Mouse (Mus musculus) stomach, embryonic 15.5 days (tissue): ENCODE measurements around the gene Jade1. TPM values are rescaled to one million over a fixed set of nuclear protein-coding genes. Genes with fewer than 3 reads are reported as not detected.

Experiments
- ATAC-seq: fragments of 200-750 bp; cut with Nextera tagmentation; 2 replicates; pipeline ENCODE4 v1.8.0; 2017; ENCODE audit warnings: low read depth, moderate number of reproducible peaks, moderate TSS enrichment; ENCODE audit not compliant: insufficient read depth, low FRiP score
- H3K27ac ChIP-seq: fragments of 300-500 bp; sonication (generic); 2 replicates; pipeline ENCODE4 v1.5.1; 2015; ENCODE audit warnings: mild to moderate bottlenecking, inconsistent platforms
- H3K27me3 ChIP-seq: fragments of 300-500 bp; sonication (generic); replicated peaks from 2 replicates; pipeline ENCODE4 v1.6.1; 2015; ENCODE audit warnings: inconsistent platforms
- H3K36me3 ChIP-seq: fragments of 300-500 bp; sonication (generic); 2 replicates; pipeline ENCODE4 v1.6.1; 2015; ENCODE audit warnings: inconsistent platforms
- H3K4me1 ChIP-seq: fragments of 300-500 bp; sonication (generic); 2 replicates; pipeline ENCODE4 v1.6.1; 2015; ENCODE audit warnings: inconsistent platforms
- H3K4me2 ChIP-seq: fragments of 300-500 bp; sonication (generic); 2 replicates; pipeline ENCODE4 v1.6.1; 2015; ENCODE audit warnings: mild to moderate bottlenecking, inconsistent platforms
- H3K4me3 ChIP-seq: fragments of 300-500 bp; sonication (generic); replicated peaks from 2 replicates; pipeline ENCODE4 v1.5.1; 2015; ENCODE audit warnings: inconsistent platforms
- H3K9ac ChIP-seq: fragments of 300-500 bp; sonication (generic); 2 replicates; pipeline ENCODE4 v1.6.1; 2015; ENCODE audit warnings: inconsistent platforms
- H3K9me3 ChIP-seq: fragments of 300-500 bp; sonication (generic); 2 replicates; pipeline ENCODE4 v1.6.1; 2016; ENCODE audit warnings: inconsistent platforms
- WGBS: fragments of 180-500 bp; shearing (Covaris S2); methylation state at CpG from one replicate; pipeline ENCODE4 v1.1.7; 2015; 5-methylcytosine and 5-hydroxymethylcytosine counted together
- polyA plus RNA-seq: library from polyadenylated mRNA; unstranded; fragments of >200 nt; fragmentation: Nextera tagmentation; extraction: Ambion mirVana; gene quantifications from 2 replicates; pipeline ENCODE4 v1.2.1, GENCODE M21; 2015

Jade1 gene
- polyA plus RNA-seq, 1 experiment from 2014 or later = 17.0 TPM

DNA sequence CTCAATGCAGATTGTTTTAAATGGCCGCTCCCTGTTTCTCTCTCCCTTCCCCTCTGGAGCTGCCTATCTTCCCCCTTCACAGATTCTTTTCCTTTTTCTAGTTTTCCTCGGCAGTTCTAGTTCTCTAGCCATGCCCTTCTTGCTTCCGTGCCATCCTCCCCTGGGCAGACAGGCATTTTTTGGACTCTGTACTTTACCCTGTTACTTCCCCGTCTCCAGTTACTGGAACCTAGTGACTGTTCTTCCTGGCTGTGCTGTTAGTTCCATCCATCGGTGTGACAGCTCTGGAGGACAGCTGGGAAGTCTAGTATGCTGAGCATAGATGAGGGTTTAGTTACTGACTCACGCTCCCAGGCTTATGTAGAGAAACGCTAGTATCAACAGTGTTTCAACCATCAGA lies 65.4 kb downstream of the Jade1 start:
- no peak overlapping the region for H3K4me3 ChIP-seq
- no peak for ATAC-seq
- 82% methylated on average over 7 of the region's 7 CpGs for WGBS

DNA sequence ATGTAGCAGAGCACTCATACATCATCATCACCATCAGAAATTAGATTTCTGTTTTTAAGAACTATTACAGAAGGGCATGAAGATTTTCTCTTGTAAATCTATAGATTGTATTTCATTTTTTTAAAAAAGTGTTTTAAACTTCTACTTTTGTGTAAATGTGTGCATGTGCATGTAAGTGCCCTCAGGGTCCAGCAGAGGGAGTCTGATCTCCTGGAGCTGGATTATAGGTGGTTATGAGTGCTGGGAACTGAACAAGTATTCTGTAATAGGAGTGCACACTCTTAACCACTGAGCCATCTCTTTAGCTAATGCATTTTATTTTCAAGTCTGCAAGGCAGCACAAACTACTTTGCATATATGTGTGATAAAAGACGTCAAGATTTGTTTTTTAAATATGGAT lies 100.1 kb downstream of the Jade1 start:
- Histone ChIP-seq H3K4me1 (no peaks in the 10 kb centered on the region), H3K9ac (no peak overlapping the region), H3K4me3 (no peak overlapping the region), H3K4me2 (no peak overlapping the region), H3K9me3 (no peaks in the 10 kb centered on the region), H3K27me3 (no peaks in the 10 kb centered on the region), H3K27ac (no peak overlapping the region), H3K36me3 (peaks cover 5% of the 10 kb centered on the region; the same call in 1 of the 2 replicates)
- WGBS = 85% methylated on average over 1 of the region's 1 CpGs
- ATAC-seq = no peak

More for the DNA sequence above, 65.4 kb downstream of the Jade1 start:
- no peaks in the 10 kb centered on the region for H3K36me3 ChIP-seq
- no peaks in the 10 kb centered on the region for H3K27me3 ChIP-seq
- no peak overlapping the region for H3K27ac ChIP-seq
- H3K9me3 ChIP-seq = no peaks in the 10 kb centered on the region
- H3K4me1 ChIP-seq = no peaks in the 10 kb centered on the region
- H3K9ac ChIP-seq = no peak overlapping the region
- H3K4me2 ChIP-seq = no peak overlapping the region

Other genes starting within 250 kb of the Jade1 start
- 18.0 and 20.3 TPM in 2 replicates for gene Sclt1, start 186.8 kb downstream of the Jade1 start, polyA plus RNA-seq
- gene D3Ertd751e, start 186.9 kb downstream of the Jade1 start, polyA plus RNA-seq = 15.1 and 16.4 TPM in 2 replicates